Mouse (Mus musculus) activated CD4-positive, CD25-positive, alpha-beta regulatory T cell, adult 9 weeks (primary cell): ENCODE results near the gene Npffr2. TPM values are rescaled to one million over a fixed set of nuclear protein-coding genes. Genes with fewer than 3 reads are reported as not detected.

Source experiments
- polyA plus RNA-seq: library from polyadenylated mRNA; unstranded; fragments of 100-300 nt; shearing (Covaris generic); gene quantifications from one replicate; pipeline ENCODE4 v1.2.1, GENCODE M21; 2017

The Npffr2 gene
- polyA plus RNA-seq, result not detected

DNA sequence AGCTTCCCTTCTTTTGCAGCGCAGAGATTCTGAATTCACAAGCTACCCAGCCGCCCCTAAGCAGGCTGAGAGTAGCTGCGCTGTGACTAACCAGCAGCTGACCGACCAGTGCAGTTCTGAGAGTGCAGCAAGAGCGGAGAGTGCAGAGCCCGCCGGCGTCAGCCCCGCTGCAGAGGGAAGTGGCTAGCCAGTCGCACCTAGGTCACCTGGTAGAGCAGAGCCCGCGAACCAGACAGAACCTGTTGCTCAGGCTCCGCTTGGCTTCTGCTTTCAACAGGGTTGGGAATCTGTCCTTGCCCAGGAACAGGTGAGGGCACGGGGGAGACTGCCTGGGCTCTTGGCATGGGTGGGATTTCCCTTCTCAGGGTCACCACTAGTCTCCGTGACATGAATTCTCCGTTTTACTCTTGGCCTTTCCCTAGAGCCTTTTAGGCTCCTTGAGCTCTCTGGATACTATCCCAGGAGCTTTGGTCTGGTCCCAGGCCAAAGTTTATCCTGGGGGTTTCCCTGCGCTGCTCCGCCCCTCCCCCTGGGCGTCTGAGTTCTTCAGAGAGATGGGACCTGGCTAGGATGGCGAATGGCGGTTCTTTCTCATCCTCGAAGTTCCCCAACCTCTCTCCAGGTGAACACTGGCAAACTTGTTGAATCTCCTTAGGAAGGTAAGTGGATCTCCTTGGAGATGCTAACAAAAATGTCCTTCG, at the start of gene Npffr2:
TSS of gene Npffr2 (plus strand) at position 552 of the 701 bp plus-strand sequence.

Other genes starting within 250 kb of the Npffr2 start
- gene Gc, start 69.5 kb upstream of the Npffr2 start, polyA plus RNA-seq, result not detected